Mouse (Mus musculus) stomach, embryonic 14.5 days (tissue): ENCODE results near the gene Trdmt1. TPM values are rescaled to one million over a fixed set of nuclear protein-coding genes. Genes with fewer than 3 reads are reported as not detected.
A peak's percentile ranks its signal among the peaks of the same experiment; 100 is the strongest.
"Not testable (repeated sequence)": the region's sequence is repeated elsewhere in the genome, so short reads cannot be mapped to it uniquely, and the experiment has no call there.

Experiments used
- ATAC-seq: fragments of 200-750 bp; cut with Nextera tagmentation; 2 replicates; pipeline ENCODE4 v1.8.0; 2017; ENCODE audit warnings: low read depth, moderate TSS enrichment; ENCODE audit not compliant: insufficient number of reproducible peaks, insufficient read depth, low FRiP score
- H3K27ac ChIP-seq: fragments of 300-500 bp; sonication (generic); 2 replicates; pipeline ENCODE4 v1.5.1; 2014; ENCODE audit warnings: mild to moderate bottlenecking, low read length, moderate library complexity, mixed read lengths
- H3K27me3 ChIP-seq: fragments of 300-500 bp; sonication (generic); 2 replicates; pipeline ENCODE4 v1.6.1; 2014; ENCODE audit warnings: low read length, control low read depth, mixed read lengths; ENCODE audit not compliant: control insufficient read depth, insufficient read depth
- H3K36me3 ChIP-seq: fragments of 300-500 bp; sonication (generic); 2 replicates; pipeline ENCODE4 v1.6.1; 2014; ENCODE audit warnings: mild to moderate bottlenecking, control low read depth, low read length, moderate library complexity, mixed read lengths; ENCODE audit not compliant: control insufficient read depth, insufficient read depth
- H3K4me1 ChIP-seq: fragments of 300-500 bp; sonication (generic); 2 replicates; pipeline ENCODE4 v1.6.1; 2014; ENCODE audit warnings: low read length, control low read depth, mixed read lengths; ENCODE audit not compliant: control insufficient read depth, insufficient read depth
- H3K4me2 ChIP-seq: fragments of 300-500 bp; sonication (generic); replicated peaks from 2 replicates; pipeline ENCODE4 v1.6.1; 2014; ENCODE audit warnings: low read depth, low read length, control low read depth
- H3K4me3 ChIP-seq: fragments of 300-500 bp; sonication (generic); 2 replicates; pipeline ENCODE4 v1.5.1; 2014; ENCODE audit warnings: low read depth, low read length, control low read depth
- H3K9ac ChIP-seq: fragments of 300-500 bp; sonication (generic); replicated peaks from 2 replicates; pipeline ENCODE4 v1.6.1; 2014; ENCODE audit warnings: low read depth, mild to moderate bottlenecking, control low read depth, low read length, moderate library complexity, mixed read lengths
- H3K9me3 ChIP-seq: fragments of 300-500 bp; sonication (generic); 2 replicates; pipeline ENCODE4 v1.6.1; 2016; ENCODE audit warnings: low read depth, low read length, control low read depth; ENCODE audit not compliant: control insufficient read depth
- WGBS: fragments of 180-500 bp; shearing (Covaris S2); extraction: QIAGEN DNeasy Blood & Tissue Kit; methylation state at CpG from one replicate; pipeline ENCODE4 v1.1.7; 2014; 5-methylcytosine and 5-hydroxymethylcytosine counted together
- polyA plus RNA-seq: library from polyadenylated mRNA; unstranded; fragments of >200 nt; fragmentation: Nextera tagmentation; extraction: Ambion mirVana; gene quantifications from 2 replicates; pipeline ENCODE4 v1.2.1, GENCODE M21; 2014

Gene Trdmt1
- 11.9 and 13.4 TPM in 2 replicates for polyA plus RNA-seq

DNA sequence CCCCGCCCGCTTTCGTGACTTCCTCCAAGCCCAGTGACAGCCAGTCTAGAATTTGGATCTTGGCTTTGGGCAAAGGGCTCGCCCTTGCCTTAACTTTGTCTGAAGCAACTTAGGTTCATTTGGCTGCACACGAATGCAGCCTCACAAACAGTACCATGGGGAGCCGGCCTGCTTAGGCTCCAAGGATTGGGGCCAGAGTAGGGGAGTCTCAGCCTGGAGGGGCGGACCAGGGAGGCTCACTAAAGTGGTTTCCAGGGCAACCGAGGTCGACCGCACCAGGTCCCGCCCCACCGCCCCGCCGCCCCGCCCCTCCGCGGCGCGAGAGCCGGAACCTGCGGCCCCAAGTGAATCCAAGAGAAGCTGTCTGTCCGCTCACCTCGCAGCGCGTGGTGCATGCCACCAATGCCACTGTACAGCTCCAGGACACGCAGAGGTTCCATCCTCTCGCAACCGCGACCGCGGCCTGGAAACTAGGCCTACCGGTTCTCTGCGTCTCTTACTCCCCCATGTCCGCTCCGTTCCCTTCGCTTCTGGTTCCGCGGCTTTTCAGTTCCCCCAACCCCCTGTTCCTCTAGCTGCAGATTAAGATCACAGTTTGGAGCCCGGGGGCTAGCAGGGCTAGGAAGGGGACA is at the start of gene Trdmt1:
TSS of gene Trdmt1 (minus strand) at position 476 of the 632 bp plus-strand sequence.
- no peaks in the 10 kb centered on the region for H3K4me1 ChIP-seq
- under 1% methylated on average over 39 of the region's 39 CpGs for WGBS
- ATAC-seq = peak; percentile 99
- H3K27ac ChIP-seq = peak within 1 kb of the TSS; percentile 93
- peak within 1 kb of the TSS; percentile 62 for H3K4me2 ChIP-seq
- H3K27me3 ChIP-seq = no peaks in the 10 kb centered on the region
- peak within 1 kb of the TSS; percentile 70 for H3K9ac ChIP-seq
- H3K4me3 ChIP-seq = peak within 1 kb of the TSS; percentile 44
- H3K36me3 ChIP-seq = no peaks in the 10 kb centered on the region
- H3K9me3 ChIP-seq = no peaks in the 10 kb centered on the region

DNA sequence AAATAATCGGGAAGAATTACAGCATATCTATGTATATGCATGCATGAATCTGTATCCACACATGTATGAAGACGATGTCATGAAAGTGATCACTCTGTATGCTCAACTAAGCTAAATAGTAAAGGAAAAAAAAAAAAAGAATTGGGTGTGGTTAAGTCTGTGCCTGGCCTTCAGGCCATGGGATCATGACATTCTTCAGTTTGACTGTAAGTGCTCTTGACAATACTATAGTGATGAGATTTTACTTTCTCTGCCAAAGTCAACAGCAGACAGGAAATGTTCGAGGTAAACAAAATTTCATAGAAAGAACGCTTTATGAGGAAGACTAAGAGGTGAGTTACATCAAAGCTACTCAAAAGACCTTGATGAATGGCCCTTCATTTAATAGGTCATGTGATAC is 48.9 kb upstream of the Trdmt1 start:
- 75% methylated on average over 4 of the region's 4 CpGs for WGBS
- Histone ChIP-seq H3K27ac (no peak overlapping the region), H3K9ac (no peak overlapping the region)

DNA sequence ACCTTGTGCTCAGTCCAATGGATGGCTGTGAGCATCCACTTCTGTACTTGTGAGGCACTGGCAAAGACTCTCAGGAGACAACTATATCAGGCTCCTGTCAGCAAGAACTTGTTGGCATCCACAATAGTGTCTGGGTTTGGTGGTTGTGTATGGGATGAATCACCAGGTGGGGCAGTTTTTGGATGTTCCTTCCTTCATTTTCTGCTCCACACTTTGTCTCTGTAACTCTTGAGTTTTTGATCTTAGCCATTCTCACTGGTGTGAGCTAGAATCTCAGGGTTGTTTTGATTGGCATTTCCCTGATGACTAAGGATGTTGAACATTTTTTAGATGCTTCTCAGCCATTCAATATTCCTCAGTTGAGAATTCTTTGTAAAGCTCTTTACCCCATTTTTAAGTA is 39.3 kb upstream of the Trdmt1 start:
- not testable (repeated sequence) for H3K4me2 ChIP-seq, H3K9me3 ChIP-seq, H3K4me3 ChIP-seq, H3K27me3 ChIP-seq, H3K9ac ChIP-seq, ATAC-seq, H3K27ac ChIP-seq, H3K4me1 ChIP-seq
- peaks cover 32% of the 10 kb centered on the region for H3K36me3 ChIP-seq

More for the DNA sequence above, 48.9 kb upstream of the Trdmt1 start:
- Histone ChIP-seq H3K36me3 (no peaks in the 10 kb centered on the region), H3K27me3 (no peaks in the 10 kb centered on the region), H3K4me1 (no peaks in the 10 kb centered on the region), H3K4me2 (no peak overlapping the region), H3K4me3 (no peak overlapping the region), H3K9me3 (no peaks in the 10 kb centered on the region)
- no peak for ATAC-seq

DNA sequence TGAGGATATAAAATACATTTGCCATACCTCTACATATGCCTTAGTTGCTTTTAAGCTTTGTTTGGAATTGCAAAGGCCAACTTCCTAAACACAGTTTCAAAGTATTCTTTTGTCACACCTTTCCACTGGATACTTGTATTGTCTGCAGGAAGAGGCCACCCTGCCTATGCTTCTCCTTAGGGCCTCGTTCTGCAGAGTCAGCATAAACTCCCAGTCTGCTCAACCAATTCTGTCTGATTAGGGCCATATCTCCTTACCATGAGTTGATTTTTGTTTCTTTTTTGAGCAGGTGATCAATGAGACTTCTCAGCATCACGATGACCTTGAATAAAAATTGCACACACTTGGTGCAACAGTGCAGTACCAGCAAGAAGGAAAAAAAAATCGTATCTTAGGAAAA is 37.7 kb upstream of the Trdmt1 start:
- H3K36me3 ChIP-seq = peaks cover 40% of the 10 kb centered on the region
- H3K4me3 ChIP-seq = no peak overlapping the region
- H3K27ac ChIP-seq = no peak overlapping the region
- no peaks in the 10 kb centered on the region for H3K27me3 ChIP-seq
- H3K9me3 ChIP-seq = no peaks in the 10 kb centered on the region
- no peaks in the 10 kb centered on the region for H3K4me1 ChIP-seq
- 87% methylated on average over 3 of the region's 3 CpGs for WGBS
- no peak for ATAC-seq
- H3K4me2 ChIP-seq = no peak overlapping the region
- no peak overlapping the region for H3K9ac ChIP-seq

DNA sequence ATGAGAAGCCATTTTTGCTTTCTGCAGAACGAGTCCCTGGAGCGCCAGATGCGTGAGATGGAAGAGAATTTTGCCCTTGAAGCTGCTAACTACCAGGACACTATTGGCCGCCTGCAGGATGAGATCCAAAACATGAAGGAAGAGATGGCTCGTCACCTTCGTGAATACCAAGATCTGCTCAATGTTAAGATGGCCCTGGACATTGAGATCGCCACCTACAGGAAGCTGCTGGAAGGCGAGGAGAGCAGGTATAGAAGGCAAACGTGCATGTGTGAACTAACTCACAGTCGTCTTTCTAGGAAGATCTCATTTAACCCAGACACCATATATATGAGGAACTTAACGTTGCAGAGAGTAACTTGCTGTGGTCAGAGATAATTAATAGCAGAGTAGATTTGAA is 35.5 kb upstream of the Trdmt1 start:
- peaks cover 5% of the 10 kb centered on the region; the same call in 1 of the 2 replicates for H3K4me1 ChIP-seq
- 64% methylated on average over 11 of the region's 11 CpGs for WGBS
- no peak overlapping the region for H3K4me3 ChIP-seq
- peaks cover 43% of the 10 kb centered on the region for H3K36me3 ChIP-seq
- no peaks in the 10 kb centered on the region for H3K27me3 ChIP-seq
- no peaks in the 10 kb centered on the region for H3K9me3 ChIP-seq
- no peak for ATAC-seq
- no peak overlapping the region for H3K27ac ChIP-seq
- H3K4me2 ChIP-seq = no peak overlapping the region
- no peak overlapping the region for H3K9ac ChIP-seq

DNA sequence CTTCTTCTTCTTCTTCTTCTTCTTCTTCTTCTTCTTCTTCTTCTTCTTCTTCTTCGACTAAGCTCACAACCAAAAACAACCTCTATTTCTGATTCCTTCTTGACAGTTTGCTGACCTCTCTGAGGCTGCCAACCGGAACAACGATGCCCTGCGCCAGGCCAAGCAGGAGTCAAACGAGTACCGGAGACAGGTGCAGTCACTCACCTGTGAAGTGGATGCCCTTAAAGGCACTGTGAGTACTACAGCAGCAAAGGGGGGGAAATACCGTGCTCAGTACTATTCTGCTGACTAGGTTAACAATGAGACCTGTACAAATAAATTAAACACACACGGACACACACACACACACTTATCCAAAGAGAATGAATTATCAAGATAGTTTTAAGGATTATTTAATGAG is 34.8 kb upstream of the Trdmt1 start:
- Histone ChIP-seq H3K4me3 (no peak overlapping the region), H3K9me3 (no peaks in the 10 kb centered on the region), H3K4me2 (no peak overlapping the region), H3K36me3 (peaks cover 43% of the 10 kb centered on the region), H3K27me3 (no peaks in the 10 kb centered on the region), H3K27ac (no peak overlapping the region), H3K9ac (no peak overlapping the region), H3K4me1 (peaks cover 5% of the 10 kb centered on the region; the same call in 1 of the 2 replicates)
- ATAC-seq = no peak
- WGBS = 90% methylated on average over 8 of the region's 8 CpGs

DNA sequence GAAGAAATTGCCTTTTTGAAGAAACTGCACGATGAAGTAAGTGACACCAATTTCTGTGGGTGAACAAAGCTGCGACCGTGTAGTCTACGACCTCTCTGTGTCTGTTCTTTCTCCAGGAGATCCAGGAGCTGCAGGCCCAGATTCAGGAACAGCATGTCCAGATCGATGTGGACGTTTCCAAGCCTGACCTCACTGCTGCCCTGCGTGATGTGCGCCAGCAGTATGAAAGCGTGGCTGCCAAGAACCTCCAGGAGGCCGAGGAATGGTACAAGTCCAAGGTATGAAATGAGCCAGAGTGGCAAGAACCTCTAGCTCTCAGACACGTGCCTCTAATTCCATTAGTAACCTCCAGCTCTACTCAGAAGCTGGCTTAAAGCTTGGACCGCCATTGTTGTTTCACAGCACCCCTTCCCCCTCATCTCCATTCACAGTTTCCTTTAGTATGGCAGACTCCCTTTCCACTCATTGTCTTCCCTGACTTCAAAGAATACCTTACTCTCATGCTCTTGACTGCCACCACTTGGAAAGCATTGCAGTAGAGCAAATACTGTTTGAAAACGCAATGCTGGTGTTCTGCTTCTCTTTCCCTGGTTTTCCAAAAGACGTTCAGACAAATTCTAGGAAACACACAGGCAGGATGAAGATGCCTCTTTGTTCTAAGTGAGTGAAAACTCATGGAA is 34.1 kb upstream of the Trdmt1 start:
- Histone ChIP-seq H3K4me1 (peaks cover 5% of the 10 kb centered on the region; the same call in 1 of the 2 replicates), H3K4me3 (no peak overlapping the region), H3K27me3 (no peaks in the 10 kb centered on the region), H3K36me3 (peaks cover 43% of the 10 kb centered on the region), H3K27ac (no peak overlapping the region), H3K4me2 (no peak overlapping the region), H3K9me3 (no peaks in the 10 kb centered on the region), H3K9ac (no peak overlapping the region)
- no peak for ATAC-seq
- 83% methylated on average over 14 of the region's 14 CpGs for WGBS

DNA sequence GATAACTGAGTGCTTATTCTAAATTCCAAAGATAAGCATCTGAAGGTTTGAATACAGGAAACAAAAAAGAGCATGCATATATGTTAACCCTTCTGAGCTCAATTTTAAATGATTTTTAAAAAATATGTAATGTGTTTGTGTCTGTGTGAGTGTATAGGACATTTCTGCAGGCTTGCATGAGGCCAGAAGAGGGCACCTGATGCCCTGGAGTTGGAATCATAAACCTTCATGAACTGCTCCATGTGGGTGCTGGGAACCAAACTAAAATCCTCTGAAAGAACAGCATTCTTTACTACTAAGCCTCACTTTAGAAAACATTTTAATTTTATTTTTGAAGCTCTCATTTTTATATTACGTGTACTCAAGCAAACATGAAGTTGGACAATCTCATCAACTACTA is 32.9 kb upstream of the Trdmt1 start:
- no peak overlapping the region for H3K9ac ChIP-seq

More for the DNA sequence above, 32.9 kb upstream of the Trdmt1 start:
- no peak overlapping the region for H3K27ac ChIP-seq
- no peaks in the 10 kb centered on the region for H3K27me3 ChIP-seq
- 98% methylated on average over 1 of the region's 1 CpGs for WGBS
- ATAC-seq = no peak
- 0 out of 2 replicates have a peak overlapping the region, but pooled peaks have one; percentile 18 for H3K4me2 ChIP-seq
- H3K9me3 ChIP-seq = no peaks in the 10 kb centered on the region
- peaks cover 43% of the 10 kb centered on the region for H3K36me3 ChIP-seq
- no peak overlapping the region for H3K4me3 ChIP-seq
- H3K4me1 ChIP-seq = peaks cover 8% of the 10 kb centered on the region; the same call in 1 of the 2 replicates
